Mouse (Mus musculus) gastrocnemius, adult 2 months (tissue): ENCODE measurements at regions not wholly inside any gene's neighbourhood (a gene's known extent, or its start where the extent isn't known, plus 50 kb on each side); places are given as distances from the start of the nearest gene placed in this dataset.

Source experiments
- DNase-seq: peaks from one replicate; pipeline ENCODE4 v3.0.0; 2022
- H3K27ac ChIP-seq: fragments of 200-600 bp; 2 replicates; pipeline ENCODE4 v1.8.1; 2022; ENCODE audit warnings: mild to moderate bottlenecking
- H3K4me3 ChIP-seq: fragments of 200-600 bp; 2 replicates; pipeline ENCODE4 v1.8.1; 2022; ENCODE audit warnings: mild to moderate bottlenecking, moderate library complexity
- CTCF ChIP-seq: fragments of 200-600 bp; IDR thresholded peaks from 2 replicates; pipeline ENCODE4 v1.8.1; 2022; ENCODE audit warnings: antibody characterized with exemption, mild to moderate bottlenecking, moderate library complexity
- intact Hi-C: fragments of 180-260 bp; cut with DNase I; formaldehyde crosslinking; loops from one replicate; pipeline ENCODE4 v1.15.1; 2025

DNA sequence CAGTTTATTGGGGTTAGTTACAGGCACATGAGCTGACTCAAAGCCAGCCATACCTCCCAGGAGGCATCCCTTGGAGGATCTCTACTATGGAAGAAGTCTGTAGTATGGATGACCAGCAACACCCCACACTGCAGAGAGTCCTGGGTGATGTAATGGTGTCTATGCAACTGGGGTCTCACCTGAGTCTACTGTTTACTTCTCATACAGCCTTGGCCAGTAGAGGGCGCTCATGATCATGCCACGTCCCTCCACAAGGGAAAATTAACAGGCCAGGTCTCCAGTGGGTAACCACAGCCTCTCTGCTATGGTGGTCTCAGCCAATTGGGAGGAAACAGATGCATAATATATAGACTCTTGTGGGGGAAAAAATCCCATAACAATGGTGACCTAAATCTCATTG is 111.7 kb downstream of the Cdh26 start:
- intact Hi-C loops = no loop called here

DNA sequence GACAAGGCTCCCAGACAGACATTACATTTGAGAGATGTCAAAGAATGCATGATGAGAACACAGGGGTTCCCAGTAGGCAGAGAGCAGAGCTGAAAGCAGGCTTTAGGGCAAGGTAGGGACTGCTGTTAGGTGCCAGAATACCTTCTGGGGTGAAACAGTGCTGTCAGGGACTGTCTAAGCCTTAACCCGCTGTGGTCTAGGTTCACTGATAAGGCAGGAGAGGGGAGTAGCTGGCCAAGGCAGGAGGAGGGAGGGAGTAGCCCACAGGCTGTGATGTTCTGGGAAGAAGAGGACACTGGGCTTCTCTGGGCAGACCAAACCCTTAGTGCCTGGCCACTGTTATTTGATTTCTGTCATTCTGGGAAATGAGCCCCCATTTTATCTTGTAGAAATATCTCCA is 114.1 kb downstream of the Cdh26 start:
- Histone ChIP-seq H3K4me3 (no peak overlapping the region), H3K27ac (no peak overlapping the region)
- intact Hi-C loops = no loop called here
- TF ChIP-seq CTCF = no peak
- DNase-seq = no peak

More for the DNA sequence above, 111.7 kb downstream of the Cdh26 start:
- Histone ChIP-seq H3K4me3 (no peak overlapping the region), H3K27ac (no peak overlapping the region)
- DNase-seq = peak; percentile 44
- TF ChIP-seq CTCF = peak; percentile 73

DNA sequence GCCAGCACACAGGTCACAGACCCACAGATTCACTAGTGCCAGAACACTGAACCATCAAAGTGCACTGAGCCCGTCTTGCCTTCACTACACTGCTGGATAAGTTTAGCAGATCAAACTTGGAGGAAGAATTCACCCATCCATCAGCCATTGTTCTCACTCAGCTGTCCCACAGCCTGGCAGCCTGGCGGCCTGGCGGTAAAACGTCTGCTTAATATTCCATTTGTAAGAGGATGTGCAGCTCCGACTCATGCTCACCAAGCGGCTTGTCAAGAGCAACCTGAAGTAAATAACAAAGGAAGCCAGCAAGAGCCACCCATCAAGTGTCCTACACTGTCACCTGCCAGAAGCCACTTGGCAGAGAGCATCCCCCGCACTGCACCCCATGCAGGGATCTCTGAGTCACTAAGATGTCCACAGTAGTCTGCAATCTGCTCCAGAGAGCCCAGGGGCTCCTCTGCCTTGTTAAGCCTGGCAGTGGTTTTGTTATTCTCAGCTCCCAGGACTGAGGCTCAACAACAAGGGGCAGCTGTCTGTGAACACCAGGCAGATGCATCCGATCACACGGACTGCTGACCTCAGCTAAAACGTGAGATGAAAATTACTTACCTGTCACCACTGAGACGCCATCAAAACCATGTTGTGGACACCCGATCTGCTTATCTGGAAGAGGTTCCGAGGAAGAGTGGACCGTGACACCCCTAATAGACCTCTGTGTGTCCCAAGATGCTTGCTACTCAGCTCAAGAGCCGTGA is 115.4 kb downstream of the Cdh26 start:
- DNase-seq = no peak
- no peak for TF ChIP-seq CTCF
- intact Hi-C loops = no loop called here
- H3K27ac ChIP-seq = no peak overlapping the region
- no peak overlapping the region for H3K4me3 ChIP-seq

DNA sequence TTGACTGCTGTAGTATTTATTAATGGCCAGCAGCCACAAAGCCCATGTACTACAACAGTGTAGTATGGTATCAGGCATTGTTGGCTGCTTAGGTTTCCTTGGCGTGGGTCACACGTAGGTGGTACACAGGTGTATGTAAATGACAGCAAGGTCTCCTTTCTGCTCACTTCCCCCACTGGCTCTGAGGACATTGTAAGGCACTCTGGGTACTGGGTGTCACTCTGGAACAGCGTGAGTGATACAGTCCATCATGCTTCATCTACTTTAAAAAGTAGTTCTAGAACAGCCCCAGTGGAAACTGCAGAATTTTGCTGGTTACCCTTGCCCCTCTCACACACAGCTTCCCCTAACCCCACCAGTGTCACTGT is 116.0 kb downstream of the Cdh26 start:
- Histone ChIP-seq H3K4me3 (no peak overlapping the region), H3K27ac (no peak overlapping the region)
- DNase-seq = no peak
- intact Hi-C loops = no loop called here
- no peak for TF ChIP-seq CTCF

DNA sequence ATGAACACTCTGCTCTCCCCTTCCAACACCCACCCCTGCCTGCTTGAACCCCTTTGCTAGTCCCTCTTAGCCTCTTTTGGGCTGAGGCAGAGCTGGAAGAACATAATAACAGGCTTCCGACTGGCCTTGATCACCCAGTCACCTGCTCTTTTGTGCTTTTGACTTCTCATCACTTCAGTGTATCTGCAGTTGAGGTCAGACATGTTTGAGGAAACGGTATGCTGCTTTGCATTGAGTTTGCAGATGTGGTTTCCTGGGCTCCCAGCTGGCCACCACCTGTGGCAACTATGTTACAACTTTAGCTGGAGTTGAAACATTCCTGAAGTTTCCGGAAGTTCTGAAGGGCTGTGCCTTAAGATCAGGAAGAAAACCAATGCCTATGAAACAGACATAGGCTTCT is 116.6 kb downstream of the Cdh26 start:
- TF ChIP-seq CTCF = no peak
- intact Hi-C loops = no loop called here
- DNase-seq = no peak
- Histone ChIP-seq H3K4me3 (no peak overlapping the region), H3K27ac (no peak overlapping the region)

DNA sequence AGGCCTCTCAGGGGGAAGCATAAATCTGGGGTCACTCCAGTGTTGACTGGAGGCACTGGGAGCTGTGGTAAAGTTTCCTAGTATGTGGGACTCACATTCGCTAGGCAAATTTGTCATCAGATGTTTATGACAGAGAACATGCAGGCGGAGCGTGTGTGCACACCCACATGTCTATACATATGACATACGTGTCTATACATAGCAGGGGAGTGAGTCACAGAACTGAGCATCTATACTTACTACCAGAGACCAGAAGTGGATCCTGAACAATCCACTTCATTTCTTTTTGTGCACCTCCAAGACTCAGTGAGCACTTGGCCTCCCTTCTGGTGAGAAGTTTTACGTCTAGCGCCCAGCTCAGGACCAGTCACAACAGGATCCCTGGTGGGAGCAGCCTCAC is 118.6 kb downstream of the Cdh26 start:
- no peak for TF ChIP-seq CTCF
- Histone ChIP-seq H3K27ac (no peak overlapping the region), H3K4me3 (no peak overlapping the region)
- intact Hi-C loops = no loop called here
- no peak for DNase-seq

DNA sequence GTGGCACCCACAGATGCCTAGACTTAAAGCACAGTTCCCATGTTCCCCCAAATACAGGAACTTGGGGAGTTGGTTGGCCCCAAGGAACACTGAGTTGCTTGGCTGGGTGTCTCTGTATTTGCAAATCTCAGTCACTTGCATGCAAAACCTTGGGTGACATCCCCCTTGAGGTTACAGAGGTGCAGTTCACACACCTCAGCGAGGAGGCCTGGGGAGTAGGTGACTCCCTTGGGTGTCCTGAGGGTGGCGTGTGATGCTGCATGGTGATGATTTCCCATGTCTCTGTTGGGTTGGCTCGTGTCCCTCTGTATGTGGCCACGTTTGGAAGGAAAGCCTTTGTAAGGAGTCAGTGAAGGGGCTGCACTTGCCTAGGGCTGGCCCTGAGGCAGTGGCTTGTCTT is 123.4 kb downstream of the Cdh26 start:
- intact Hi-C loops = no loop called here

DNA sequence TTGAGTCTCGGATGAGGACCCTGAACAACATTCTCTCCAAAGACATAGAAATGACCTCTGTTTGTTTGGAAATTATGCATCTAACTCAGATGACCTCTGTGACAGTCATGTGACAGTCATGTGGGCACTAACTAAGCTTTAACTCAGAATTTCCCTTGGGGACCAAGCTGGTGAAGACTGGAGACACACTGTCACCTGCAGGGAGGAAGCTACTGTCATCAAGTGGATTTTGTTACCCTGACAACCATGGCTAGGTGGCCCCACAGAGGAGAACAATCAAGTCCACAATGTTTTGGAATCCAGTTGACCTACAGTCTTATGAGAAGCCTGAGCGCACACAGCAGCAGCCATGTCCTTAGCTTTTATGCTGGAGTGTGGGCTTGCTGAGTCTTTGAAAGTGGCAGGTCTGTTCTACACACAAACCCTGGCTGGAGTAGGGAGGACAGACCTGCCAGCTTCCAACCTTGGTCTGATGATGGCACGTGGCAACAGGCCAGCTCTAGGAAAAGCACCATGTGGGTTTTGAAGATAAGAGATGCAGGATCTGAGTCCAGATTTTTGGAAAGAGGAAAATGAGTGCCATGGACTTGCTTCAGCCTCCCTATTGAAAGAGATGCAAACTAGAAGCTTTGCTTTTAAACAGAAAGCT is 125.5 kb downstream of the Cdh26 start:
- DNase-seq = no peak
- Histone ChIP-seq H3K27ac (no peak overlapping the region), H3K4me3 (no peak overlapping the region)
- intact Hi-C loops = no loop called here
- TF ChIP-seq CTCF = no peak

More for the DNA sequence above, 123.4 kb downstream of the Cdh26 start:
- TF ChIP-seq CTCF = no peak
- no peak for DNase-seq
- Histone ChIP-seq H3K4me3 (no peak overlapping the region), H3K27ac (no peak overlapping the region)

DNA sequence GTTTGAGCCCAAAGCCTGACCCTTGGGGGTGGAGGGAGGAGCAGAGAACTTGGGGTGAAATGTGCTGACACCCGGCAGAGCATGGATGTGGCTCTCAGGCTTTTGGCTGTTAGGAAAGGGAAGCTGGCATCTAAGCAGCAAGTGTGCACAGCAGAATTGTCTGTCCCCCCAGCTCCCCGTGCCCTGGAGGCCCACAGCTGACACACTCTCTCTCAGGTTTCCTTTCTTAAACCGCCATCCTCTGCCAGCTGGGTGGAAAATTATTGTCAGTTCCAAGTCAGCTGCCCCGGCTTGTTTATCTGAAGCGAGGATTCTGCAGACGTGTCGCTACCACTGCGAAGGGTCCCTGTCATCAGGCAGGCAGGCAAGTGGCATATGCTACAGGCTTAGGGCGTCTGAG is 127.6 kb downstream of the Cdh26 start:
- intact Hi-C loops = no loop called here
- no peak for DNase-seq
- no peak overlapping the region for H3K27ac ChIP-seq

DNA sequence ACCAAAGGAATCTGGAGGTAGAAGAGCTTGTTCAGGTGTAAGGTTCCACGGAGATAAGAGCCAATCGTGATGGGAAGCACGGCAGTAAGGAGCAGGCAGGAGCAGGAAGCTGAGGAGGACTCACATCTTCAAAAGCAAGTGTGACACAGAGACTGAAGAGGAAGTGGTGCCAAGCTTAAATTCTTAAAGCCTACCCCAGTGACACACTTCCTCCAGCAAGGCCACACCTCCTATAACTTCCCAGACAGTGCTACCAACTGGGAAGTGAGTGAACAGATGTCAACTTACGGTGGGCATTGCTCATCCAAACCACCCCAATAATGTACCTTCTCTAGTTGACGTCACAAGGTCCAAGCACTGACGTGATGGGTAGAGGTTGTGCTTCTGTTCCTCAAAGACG is 133.0 kb downstream of the Cdh26 start:
- H3K27ac ChIP-seq = no peak overlapping the region
- TF ChIP-seq CTCF = no peak
- H3K4me3 ChIP-seq = no peak overlapping the region
- DNase-seq = no peak
- intact Hi-C loops = no loop called here

More for the DNA sequence above, 127.6 kb downstream of the Cdh26 start:
- no peak for TF ChIP-seq CTCF
- no peak overlapping the region for H3K4me3 ChIP-seq

DNA sequence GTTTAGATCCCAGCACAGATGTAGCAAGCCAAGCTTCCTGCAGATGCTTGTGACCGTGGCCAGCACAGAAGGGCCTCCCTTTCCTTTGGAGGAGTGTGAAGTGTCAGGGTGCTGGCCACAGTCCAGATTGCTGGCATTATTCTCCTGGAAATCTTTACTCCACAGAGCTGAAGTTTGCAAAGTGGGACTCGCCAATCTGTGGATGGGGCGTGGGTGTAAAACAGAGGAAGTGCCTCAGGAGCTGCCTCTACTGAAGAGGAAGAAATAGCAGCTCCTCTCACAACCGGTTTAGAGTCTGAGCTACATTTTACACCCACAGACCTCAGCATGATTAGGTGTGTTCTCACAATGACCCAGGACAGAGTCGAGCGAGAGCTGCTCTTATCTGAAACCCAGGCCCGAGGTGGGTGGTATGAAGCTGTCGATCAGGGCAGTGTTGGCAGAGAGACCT is 135.1 kb downstream of the Cdh26 start:
- TF ChIP-seq CTCF = no peak
- H3K4me3 ChIP-seq = no peak overlapping the region
- no peak for DNase-seq
- H3K27ac ChIP-seq = no peak overlapping the region
- intact Hi-C loops = no loop called here

DNA sequence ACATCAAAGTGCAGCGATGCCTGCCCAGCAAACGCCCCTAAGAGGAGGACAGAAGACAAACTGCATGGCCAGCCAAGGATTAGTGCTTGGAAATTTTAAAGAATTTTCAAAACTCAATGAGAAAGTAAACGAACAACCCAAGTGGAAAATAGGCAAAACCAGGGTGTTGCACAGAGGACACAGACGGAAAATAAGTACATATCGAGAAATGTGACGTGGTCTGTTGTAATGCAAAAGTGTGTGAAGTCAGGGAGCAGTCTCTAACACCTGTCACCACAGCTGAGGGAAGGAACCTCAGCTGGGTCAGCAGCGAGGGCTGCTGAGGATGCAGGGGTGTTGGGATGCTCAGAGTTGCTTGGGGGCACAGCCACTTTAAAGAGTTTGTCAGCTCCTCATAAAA is 137.2 kb downstream of the Cdh26 start:
- Histone ChIP-seq H3K4me3 (no peak overlapping the region), H3K27ac (no peak overlapping the region)
- no peak for DNase-seq
- intact Hi-C loops = no loop called here
- no peak for TF ChIP-seq CTCF

DNA sequence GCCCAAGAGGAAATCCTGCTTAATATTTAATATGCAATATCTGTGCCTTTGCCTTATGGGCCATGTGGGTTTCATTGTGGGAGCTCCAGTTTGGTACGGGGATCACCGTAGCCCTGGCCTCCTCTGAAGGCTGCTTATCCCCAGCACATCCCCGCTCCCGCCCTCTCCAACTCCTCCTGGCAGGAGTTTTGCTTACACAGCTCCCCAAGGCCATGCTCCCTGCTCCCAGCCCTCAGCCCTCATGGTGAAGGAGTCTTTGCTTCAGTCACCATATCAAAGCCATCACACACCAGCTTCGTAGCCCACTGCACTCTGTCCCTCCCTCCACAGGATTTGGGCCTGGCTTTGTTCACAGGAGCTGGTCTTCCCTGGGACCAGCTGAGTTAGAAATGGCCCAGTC is 142.0 kb downstream of the Cdh26 start:
- TF ChIP-seq CTCF = no peak
- H3K4me3 ChIP-seq = no peak overlapping the region
- DNase-seq = no peak
- intact Hi-C loops = no loop called here
- no peak overlapping the region for H3K27ac ChIP-seq

DNA sequence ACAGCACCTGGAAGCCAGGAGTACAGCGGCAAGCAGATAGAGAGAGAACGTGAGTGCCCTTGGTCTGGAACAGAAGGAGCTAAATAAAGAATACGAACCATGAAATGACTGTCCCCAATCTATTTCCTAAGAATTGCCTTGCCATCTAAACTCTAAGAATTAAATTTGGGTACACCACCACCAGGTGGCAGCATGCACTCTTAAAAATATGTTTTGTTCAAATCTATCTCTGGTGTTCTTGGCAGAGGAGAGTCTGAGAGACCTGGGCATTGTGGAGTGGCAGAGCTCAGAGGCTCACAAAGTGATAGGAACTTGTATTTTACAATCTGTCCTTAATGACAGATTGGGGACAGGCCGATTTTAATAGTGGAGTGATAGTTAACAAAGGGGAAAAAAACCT is 144.5 kb downstream of the Cdh26 start:
- H3K27ac ChIP-seq = no peak overlapping the region
- intact Hi-C loops = loop anchor here (1.0 kb wide), 1 partner anchor 90 kb away; no protein-coding TSS in a partner anchor
- peak; percentile 68 for TF ChIP-seq CTCF
- DNase-seq = peak; percentile 59
- H3K4me3 ChIP-seq = no peak overlapping the region
